Mouse (Mus musculus) heart, adult 10 weeks (tissue): ENCODE measurements around the gene Dram1. TPM values are rescaled to one million over a fixed set of nuclear protein-coding genes. Genes with fewer than 3 reads are reported as not detected.

Source experiments
- polyA plus RNA-seq: library from polyadenylated mRNA; stranded (reverse); fragments of 350-450 nt; fragmentation: Illumina TruSeq; extraction: RNeasy Lipid Tissue Mini Kit (QIAGEN cat#74804); gene quantifications from one replicate; pipeline ENCODE4 v1.2.3, GENCODE M21; 2014; ENCODE audit warnings: low read depth, low replicate concordance

The Dram1 gene
- 4.6 TPM for polyA plus RNA-seq

DNA sequence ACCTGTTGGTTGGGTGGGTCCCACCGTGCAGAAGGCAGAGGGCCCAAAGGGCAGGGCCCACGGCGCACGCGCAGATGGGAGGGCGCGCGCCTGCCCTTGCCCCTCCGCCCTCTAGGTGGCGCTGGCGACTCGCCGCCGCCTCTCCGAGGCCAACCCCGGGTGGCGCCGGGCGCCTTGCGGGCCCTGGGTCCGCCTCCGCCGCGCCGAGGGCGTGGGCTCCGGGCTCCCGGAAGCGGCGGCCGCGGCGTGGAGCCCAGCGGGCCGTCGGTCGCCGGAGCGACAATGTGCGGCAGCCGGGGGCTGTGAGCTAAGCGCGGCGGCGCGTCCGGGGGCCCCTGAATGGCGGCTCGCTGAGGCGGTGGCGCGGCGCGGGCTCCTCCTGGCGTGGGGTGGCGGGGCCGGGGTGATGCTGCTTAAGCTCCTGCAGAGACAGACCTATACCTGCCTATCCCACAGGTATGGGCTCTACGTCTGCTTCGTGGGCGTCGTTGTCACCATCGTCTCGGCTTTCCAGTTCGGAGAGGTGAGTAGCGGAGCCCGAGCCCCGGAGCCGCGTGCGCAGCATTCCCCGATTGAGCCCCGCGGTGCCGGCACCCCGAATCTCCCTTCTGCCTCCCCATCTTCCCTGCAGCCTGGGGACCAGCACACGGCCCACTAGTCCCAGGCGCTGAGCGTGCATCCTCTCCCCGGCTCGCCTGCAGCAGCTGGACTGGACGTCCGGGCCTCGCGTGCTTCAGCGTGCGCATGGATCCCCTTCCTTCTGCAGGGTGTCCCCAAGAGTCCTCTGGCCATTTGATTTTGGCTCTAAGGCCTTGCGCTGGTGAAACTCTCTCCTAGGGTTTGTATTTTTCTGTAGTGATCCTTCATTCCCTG lies at the start of gene Dram1, which contains the start of gene Gnptab:
Gene Dram1, minus strand, starts transcription at position 68 of the 873 bp plus-strand sequence.
Gene Gnptab, plus strand, starts transcription at position 120 of the 873 bp plus-strand sequence.

Other genes starting within 250 kb of the Dram1 start
- 0.34 TPM for gene Parpbp, start 232.1 kb downstream of the Dram1 start, polyA plus RNA-seq
- 9.2 TPM for gene Nup37, start 232.1 kb downstream of the Dram1 start, polyA plus RNA-seq
- gene Washc3, start 178.0 kb downstream of the Dram1 start, polyA plus RNA-seq, result 44.6 TPM
- 17.9 TPM for gene Gnptab, start 52 bp upstream of the Dram1 start, polyA plus RNA-seq
- not detected for gene Sycp3, start 80.5 kb upstream of the Dram1 start, polyA plus RNA-seq
- 350 TPM for gene Chpt1, start 125.0 kb upstream of the Dram1 start, polyA plus RNA-seq
- 0.58 TPM for gene Mybpc1, start 226.1 kb upstream of the Dram1 start, polyA plus RNA-seq